Mouse (Mus musculus): ENCODE results near the gene Vav1.
"Not testable (repeated sequence)": the region's sequence is repeated elsewhere in the genome, so short reads cannot be mapped to it uniquely, and the experiment has no call there.

Vav1 gene

DNA sequence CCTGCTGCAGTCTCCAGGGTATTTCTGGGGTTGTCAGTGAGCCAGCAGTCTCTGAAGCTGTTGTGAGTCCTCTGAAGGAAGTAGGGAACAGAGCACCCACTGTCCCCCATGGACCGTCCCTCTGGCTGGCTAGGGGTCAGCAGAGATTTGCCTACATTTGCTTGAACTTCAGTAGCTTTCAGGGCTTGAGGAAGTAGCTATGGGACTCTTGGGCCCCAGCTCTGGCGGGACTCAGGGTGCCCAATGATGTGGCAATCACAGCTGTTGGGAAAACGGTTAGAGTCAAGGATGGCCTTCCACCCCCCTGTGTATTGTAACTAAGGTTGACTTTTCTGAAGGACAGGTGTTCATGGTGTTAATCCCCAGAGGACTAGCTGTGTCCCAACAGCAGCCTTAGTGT lies 1.5 kb downstream of the Vav1 start:
- no peak for DNase-seq (ENCODE audit: low read depth)

DNA sequence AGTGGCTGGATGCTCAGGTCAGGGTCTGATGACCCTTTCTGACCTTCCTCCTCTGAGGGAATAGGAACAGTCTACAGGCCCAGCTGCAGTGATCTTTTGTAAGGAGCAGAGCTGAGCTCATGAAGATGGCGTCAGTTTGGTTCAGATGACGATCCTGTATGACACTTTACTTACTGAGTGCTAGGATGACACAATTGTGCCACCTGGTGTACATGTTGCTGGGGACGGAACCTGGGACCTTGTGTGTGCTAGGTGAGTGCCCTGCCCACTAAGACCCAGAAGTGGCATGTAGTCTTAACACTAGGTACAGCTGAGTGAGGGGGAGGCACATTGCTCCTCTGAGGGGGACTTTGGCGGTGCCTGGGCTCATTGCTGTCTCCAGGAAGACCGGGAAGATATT lies 5.0 kb downstream of the Vav1 start:
- DNase-seq (ENCODE audit: low read depth) = no peak

DNA sequence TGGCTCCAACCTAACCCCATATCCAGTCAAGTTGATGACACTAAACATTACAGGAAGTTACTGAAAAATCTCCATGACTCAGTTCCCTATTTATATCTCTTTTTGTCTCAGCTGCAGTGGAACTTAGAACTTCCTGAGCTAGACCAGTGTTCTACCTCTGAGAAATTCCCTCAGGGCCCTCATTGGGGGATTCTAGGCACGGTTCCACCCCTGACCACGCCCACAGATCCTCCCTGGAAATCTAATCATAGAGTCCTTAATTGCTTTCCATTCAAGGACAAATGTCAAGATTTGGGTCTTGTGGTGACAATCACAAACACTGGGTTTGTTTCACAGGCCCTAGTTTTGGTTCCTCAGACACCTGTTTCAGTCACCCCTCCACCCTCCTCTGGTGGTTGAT lies 6.2 kb downstream of the Vav1 start:
- no peak for DNase-seq (ENCODE audit: low read depth)

DNA sequence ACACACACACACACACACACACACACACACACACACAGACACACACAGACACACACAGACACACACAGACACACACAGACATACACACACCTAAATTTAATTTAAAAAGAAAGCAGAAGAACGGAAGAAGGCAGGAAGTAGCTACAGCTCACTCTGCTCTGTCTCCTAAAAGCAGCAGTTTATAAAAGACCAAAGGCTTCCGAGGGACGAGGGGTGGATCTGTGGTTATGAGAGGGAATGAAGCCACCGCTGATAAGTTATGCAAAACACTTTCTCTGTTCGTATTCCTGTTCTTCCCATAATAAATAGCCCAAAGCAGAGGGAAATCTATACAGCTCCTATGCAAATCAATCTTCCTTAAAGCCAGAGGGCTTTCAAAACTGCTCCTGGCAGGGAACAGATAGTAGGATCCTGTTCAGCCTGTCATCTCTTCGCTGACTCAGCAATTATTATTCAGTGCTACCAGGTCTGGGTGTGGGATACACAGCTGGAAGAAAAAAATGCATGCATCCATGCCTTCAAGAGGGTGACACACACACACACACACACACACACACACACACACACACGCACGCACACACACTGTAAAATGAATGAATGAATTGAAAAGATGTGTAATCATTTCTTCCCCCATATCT lies 7.9 kb downstream of the Vav1 start:
- DNase-seq (ENCODE audit: low read depth) = no peak

DNA sequence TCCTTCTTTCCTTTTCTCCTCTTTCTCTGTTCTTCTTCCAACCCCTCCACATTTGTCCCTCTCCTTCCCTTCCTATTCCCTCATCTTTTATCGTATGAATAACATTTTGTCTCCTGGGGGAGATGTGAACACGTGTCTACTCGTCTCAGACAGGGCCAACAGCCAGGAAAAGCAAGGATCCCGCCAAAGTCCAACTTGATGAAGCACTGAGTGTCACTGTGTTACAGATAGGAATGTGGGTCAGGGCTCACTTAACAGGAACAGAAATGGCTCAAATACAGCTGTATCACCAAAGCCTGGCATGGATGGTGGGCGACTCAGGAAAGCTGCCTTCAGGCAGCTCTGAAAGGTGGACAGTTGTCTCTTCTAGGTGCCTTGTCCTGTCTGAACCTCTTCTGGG lies 10.4 kb downstream of the Vav1 start:
- DNase-seq (ENCODE audit: low read depth) = no peak

DNA sequence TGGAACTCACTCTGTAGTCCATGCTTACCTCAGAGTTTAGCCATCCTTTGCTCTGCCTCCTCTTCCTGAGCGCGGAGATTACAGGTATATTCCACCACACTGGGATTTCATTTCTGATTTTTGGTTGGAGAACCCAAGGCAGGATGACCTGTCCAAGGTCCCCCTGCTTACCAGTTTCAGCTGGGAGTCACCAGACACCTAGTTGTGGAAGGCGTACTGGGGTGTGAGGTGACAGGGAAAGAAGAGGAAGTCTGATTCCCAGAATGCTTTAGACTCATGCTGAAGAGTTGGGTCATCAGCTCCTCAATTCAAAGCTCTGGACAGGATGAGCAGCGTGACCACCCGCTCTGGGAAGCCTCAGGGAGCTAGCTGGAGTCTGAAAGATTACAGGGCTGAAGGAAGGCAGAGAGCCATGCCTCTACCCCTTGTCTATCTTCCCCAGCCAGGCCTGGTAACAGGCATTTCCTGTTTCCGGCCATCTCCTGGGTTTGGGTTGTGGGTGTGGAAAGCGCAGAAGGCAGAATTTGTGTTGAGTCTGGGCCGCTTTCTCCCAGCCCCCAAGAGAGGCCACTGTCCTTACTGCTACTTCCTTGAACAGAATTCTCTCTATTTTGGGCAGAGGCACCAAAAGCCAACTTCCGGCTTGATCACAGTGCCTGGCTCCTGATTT lies 11.2 kb downstream of the Vav1 start:
- no peak for DNase-seq (ENCODE audit: low read depth)

DNA sequence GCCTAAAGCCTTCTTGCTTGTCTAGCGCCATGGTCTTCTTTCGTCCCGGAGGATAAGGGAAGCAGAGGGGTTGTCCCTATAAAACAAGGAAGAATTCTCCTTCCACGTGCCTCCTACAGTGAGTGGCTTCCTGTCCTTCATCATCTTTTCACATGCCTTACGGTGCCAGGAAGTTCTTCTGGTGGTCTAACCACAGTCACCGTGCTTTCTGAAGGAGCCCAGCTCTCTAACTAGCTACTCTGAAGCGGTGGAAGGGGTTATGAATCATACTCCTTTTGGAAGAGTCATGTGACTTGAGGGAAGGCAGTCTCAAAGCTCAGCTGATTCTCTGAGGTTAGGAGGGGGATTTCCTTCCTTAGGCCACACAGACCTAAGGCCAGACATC lies 11.8 kb downstream of the Vav1 start:
- DNase-seq (ENCODE audit: low read depth) = no peak

DNA sequence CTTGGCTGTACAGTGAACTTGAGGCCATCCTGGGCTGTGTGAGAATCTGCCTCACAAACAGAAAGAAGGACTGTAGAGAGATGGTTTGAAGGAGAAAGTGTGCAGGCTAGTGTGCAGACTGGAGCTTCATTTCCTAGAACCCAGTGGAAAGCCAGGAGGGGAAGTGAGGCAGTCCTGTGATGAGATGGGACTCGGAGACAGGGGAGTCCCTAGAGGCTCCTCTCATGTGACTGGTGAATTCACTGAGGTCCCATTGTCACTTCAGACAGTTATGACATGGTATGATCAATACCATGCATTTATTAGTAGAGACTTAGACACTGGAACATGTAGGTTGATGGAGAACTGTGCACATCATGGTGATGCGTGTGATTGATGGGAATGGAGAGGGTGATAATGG lies 13.4 kb downstream of the Vav1 start:
- DNase-seq (ENCODE audit: low read depth) = no peak

DNA sequence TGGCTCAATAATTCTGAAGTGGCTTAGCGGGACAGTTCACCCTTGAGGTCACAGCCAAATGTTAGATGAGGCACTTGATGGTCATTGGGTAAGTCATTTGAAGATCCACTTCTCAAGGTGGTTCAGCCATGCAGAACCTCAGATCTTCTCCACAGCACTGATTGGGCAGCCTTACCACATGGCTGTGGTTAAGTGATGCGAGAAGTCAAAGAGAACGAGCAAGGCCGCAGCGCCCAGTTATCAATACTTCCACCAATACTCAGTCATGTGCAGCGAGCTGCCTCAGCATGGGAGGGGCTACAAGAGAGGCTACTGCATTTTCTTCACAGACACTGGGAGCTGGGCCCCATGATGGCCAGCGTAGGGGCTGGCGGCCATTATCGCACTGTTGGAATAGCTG lies 14.1 kb downstream of the Vav1 start:
- DNase-seq (ENCODE audit: low read depth) = no peak

DNA sequence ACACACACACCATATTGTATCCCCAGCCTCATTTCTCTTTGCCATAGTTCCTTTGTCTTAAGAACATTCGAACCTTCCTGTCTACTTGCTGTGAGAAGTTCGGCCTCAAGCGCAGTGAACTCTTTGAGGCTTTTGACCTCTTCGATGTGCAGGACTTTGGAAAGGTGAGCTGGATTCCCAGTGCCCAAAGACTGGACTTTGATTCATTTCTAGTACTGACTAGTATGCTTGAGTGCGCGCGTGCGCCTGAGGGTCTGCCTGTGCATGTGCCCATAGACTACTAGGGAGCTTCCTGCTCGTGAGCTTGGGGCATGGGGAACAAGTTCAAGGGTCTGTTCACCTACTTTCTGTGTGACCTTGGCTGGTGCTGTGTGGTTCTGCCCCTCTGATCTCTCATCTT lies 17.0 kb downstream of the Vav1 start:
- DNase-seq (ENCODE audit: low read depth) = no peak

DNA sequence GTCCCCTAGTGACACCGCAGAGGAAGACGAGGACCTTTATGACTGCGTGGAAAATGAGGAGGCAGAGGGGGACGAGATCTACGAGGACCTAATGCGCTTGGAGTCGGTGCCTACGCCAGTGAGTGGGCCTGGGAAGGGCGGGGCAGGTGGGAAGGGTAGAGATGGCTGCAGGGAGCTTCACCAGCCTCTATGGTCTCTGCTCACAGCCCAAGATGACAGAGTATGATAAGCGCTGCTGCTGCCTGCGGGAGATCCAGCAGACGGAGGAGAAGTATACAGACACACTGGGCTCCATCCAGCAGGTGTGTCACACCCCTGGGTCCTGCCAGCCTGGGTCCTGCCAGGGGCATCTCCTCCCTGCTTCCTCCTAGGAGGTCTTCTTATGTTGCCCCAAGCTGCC lies 18.1 kb downstream of the Vav1 start:
- DNase-seq (ENCODE audit: low read depth) = no peak

DNA sequence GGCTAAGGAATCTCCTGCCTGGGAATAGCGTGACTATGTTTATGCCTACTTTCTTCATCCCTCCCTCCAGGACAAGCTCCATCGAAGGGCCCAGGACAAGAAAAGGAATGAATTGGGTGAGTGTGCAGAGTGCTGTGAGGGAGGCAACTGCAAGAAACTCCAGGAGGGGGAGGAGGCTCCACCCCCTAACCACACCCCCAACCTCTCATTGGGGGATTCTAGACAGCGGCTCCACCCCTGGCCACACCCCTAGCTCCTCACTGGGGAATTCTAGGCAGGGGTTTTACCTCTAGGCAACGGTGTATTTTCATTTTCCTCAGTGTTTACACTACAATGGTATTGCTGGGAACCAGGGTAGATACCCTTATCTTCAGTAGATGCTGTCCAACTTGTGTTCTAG lies 26.7 kb downstream of the Vav1 start:
- no peak for DNase-seq (ENCODE audit: low read depth)

DNA sequence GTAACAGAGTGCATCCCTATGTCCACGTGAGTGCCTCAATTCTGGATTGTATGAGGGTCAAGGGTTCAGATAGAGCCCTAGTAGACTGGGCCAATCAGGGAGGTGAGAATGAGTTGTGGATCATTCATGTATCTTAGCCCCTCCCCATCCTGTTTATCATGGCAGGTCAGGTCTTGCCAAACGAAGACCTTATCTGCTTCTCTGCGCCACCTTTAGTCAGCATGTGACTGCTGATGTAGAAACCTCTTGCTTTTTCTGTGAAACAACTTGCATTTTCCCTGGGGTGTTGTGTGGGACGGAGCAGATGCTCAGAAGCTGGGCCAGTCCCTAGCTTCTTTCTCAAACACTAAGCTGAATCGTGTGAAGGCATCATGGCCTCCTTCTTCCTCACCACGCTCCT lies 28.2 kb downstream of the Vav1 start:
- DNase-seq (ENCODE audit: low read depth) = no peak

DNA sequence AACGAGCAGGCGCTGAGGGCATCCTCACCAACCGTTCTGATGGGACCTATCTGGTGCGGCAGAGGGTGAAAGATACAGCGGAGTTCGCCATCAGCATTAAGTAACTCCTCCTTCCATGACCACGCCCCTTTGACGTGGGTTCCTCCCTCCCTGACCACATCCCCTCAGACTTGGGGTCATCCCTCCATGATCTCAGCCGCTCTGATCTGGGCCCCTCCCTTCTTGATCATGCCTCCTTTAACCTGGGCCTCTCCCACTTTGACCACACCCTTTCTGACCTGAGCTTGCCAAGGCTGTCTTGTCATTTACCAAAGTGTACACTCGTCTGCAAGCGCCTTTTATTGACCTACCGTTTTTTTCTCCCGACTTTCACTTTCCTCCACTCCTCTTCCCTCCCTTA lies 32.9 kb downstream of the Vav1 start:
- no peak for DNase-seq (ENCODE audit: low read depth)

DNA sequence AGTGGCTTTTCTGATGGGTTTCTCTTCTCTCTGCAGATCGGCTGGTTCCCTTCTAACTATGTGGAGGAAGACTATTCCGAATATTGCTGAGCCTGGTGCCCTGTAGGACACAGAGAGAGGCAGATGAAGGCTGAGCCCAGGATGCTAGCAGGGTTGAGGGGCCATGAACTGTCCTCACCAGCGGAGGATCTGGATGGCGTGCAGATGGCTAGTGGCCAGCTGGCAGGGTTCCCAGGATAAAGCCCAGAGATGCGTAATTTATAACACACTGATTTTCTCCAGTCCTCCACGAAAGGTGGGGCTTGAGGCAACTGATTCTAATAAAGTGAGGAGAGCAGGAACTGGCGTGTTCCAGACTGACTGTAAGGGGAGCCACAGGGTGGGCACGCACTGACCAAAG lies 48.7 kb downstream of the Vav1 start:
- no peak for DNase-seq (ENCODE audit: low read depth)

DNA sequence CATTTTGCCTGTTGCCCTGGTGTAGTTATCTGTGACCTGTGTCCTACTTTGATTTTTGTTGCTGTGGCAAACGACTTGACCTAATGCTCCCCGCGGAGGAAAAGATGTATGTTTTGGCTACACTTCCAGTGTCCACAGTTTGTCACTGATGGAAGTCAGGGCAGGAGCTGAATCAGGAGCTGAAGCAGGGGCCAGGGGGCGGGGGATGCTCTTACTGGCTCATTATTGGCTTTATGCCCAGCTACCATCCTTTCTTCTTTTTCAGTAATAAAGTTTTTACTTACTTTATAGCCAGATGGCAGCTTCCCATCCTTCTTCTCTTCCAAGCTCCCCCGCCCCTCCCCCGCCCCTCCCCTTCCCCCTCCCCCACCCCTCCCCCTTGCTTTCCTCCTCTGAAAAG lies 50.0 kb downstream of the Vav1 start:
- no peak for DNase-seq (ENCODE audit: low read depth)

DNA sequence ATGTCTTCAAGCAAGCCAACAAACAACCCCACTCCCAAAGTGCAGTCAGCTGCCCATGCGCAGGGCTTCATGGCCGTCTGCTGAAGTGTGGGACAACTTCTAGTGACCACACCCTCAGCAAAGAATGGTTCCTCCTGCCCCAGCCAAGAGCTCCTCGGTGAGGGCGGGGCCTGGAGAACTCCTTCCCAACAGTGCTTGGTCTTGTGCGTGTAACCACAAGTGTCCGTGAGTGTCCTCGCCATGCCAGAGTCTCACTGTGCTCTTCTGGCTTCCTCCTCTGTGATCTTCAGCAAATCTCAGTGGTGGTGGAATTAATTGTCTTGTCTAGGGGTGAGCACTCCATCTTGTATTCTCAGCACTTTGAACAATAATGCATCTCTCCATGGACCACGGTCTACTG lies 52.1 kb downstream of the Vav1 start:
- no peak for DNase-seq (ENCODE audit: low read depth)

DNA sequence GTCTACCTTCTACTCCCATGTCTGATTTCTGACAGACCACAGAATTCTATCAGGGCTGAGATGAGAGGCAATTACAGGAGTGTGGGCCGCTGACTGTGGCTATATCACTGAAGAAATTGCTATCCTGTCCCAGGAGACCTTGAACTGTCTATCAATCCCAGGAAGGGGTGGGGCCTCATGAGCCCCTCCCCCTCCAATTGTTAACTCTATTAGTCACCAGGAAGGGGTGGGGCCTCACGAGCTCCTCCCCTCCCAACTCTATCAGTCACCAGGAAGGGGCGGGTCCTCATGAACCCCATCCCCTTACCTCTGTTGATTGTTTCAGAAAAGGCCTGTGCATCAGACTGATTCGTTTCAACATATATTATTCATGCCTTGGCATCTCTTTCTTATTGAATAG lies 53.3 kb downstream of the Vav1 start:
- DNase-seq (ENCODE audit: low read depth) = peak; percentile 24

DNA sequence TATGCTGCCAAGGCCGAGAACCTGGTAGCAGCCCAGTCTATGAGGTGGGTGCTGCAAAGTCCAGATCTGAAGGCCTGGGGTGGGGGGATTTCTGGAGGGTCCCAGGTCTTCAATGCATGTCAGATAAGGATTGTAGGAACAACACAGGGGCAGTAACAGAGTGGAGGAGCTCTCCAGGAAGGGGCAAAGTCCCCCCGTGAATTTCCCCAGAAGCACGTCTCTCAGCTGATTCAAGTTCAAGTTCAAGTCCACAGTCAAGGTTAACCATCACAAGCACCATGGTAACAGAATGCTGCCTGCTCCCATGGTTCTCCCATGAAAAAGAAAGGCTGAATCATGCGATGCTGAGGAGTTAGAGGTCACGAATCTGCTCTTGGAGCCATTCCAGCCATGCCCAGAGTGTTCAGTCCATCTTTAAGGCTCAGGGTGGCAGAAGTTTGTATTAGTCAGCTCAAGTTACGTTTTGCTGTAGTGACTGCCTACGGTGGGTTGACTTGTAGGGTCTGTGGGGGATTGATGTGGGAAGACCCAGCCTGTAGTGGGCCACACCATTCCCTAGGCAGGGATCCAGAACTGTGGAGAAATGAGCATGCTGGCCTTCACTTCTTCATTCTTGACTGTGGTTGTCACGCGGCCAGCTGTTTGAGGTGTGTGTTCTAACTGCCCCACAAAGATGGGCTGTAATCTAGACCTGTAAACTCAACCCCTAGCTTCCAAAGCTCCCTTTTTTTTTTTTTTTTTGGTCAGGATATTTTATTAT lies 55.3 kb downstream of the Vav1 start:
- no peak for DNase-seq (ENCODE audit: low read depth)

DNA sequence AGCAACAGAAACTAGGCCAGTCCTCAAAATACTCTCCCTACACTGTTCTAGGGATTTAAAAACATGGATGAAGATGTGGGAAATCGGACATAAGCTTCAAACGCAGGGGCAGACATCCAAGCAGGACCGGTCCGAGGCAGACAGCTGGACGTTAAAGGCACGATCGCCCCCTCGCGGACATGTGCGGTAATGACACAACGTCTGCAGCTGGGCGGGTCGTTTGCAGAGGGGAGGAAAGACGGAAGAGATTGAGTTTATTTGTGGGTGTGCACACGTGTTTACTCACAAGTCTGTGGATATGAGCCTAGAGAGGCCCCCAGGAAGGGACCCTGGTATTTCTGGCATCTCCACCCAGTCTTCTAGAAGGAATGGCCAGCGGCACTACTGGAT lies 55.9 kb downstream of the Vav1 start:
- DNase-seq (ENCODE audit: low read depth) = peak; percentile 63

DNA sequence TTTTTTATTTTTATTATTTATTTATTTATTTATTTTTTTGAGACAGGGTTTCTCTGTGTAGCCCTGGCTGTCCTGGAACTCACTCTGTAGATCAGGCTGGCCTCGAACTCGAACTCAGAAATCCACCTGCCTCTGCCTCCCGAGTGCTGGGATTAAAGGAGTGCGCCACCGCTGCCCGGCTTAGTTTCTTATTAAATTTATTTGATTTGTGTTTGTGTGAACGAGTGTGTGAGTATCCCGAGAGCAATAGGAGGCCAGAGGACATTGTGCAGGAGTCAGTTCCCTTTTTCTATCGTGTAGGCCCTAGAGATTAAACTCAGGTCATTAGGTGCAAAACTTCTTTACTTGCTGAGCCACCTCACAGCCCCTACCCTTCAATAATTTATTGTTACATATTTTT lies 56.3 kb downstream of the Vav1 start:
- DNase-seq (ENCODE audit: low read depth) = not testable (repeated sequence)

DNA sequence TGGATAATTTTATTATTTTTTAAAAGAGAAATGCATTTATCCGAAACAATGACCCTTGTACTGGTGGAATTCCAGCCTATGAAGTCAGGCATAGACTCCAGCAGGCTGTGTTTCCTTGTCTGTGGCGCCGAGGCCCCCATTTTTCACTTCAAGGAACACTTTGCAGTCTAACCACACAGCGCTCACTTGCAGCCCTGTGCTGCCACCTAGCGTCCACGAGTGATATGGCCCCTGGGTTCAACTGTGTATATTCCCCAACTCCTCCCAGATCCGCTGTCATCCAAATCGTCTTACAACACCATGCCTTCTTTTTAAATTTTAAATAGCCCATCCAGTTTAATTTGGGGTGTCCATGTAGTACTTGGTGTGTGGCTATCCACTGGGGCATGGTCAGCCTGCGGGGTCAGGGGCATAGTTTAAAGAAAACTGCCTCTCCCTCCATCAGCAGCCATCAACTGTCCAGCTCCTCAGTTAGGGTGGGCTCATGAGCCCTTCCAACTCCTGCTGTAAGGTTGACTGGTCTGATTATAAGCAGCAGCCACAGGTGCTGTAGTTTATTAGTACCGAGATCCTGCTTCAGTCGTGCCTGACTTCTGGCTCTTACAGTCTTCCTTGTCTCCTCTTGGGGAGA lies 56.9 kb downstream of the Vav1 start:
- peak; percentile 84 for DNase-seq (ENCODE audit: low read depth)

DNA sequence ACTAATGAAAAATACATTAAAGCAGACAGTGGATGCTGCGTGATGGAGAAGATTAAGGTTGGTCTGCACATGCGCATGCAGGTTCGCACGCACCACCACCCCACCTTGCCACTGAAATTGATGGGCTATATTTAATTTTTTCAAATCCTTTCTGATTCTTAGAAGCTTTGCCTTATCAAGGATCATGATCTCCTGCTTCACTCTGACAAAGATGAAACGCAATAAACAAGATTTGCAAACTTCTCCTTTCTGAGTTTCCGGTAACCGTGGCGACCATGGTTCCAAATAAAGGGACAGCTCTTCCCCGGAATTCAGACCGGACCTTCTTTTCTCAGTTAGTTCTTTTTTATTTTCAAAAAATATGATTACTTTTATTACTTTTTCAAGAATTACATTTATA lies 59.1 kb downstream of the Vav1 start:
- no peak for DNase-seq (ENCODE audit: low read depth)
